Mouse (Mus musculus) stomach, embryonic 14.5 days (tissue): ENCODE data around the gene Fbxo11. TPM values are rescaled to one million over a fixed set of nuclear protein-coding genes. Genes with fewer than 3 reads are reported as not detected.
"Not testable (repeated sequence)": the region's sequence is repeated elsewhere in the genome, so short reads cannot be mapped to it uniquely, and the experiment has no call there.

ENCODE experiments used
- ATAC-seq: fragments of 200-750 bp; cut with Nextera tagmentation; 2 replicates; pipeline ENCODE4 v1.8.0; 2017; ENCODE audit warnings: low read depth, moderate TSS enrichment; ENCODE audit not compliant: insufficient number of reproducible peaks, insufficient read depth, low FRiP score
- H3K27ac ChIP-seq: fragments of 300-500 bp; sonication (generic); 2 replicates; pipeline ENCODE4 v1.5.1; 2014; ENCODE audit warnings: mild to moderate bottlenecking, low read length, moderate library complexity, mixed read lengths
- H3K27me3 ChIP-seq: fragments of 300-500 bp; sonication (generic); 2 replicates; pipeline ENCODE4 v1.6.1; 2014; ENCODE audit warnings: low read length, control low read depth, mixed read lengths; ENCODE audit not compliant: control insufficient read depth, insufficient read depth
- H3K36me3 ChIP-seq: fragments of 300-500 bp; sonication (generic); 2 replicates; pipeline ENCODE4 v1.6.1; 2014; ENCODE audit warnings: mild to moderate bottlenecking, control low read depth, low read length, moderate library complexity, mixed read lengths; ENCODE audit not compliant: control insufficient read depth, insufficient read depth
- H3K4me1 ChIP-seq: fragments of 300-500 bp; sonication (generic); 2 replicates; pipeline ENCODE4 v1.6.1; 2014; ENCODE audit warnings: low read length, control low read depth, mixed read lengths; ENCODE audit not compliant: control insufficient read depth, insufficient read depth
- H3K4me2 ChIP-seq: fragments of 300-500 bp; sonication (generic); replicated peaks from 2 replicates; pipeline ENCODE4 v1.6.1; 2014; ENCODE audit warnings: low read depth, low read length, control low read depth
- H3K4me3 ChIP-seq: fragments of 300-500 bp; sonication (generic); 2 replicates; pipeline ENCODE4 v1.5.1; 2014; ENCODE audit warnings: low read depth, low read length, control low read depth
- H3K9ac ChIP-seq: fragments of 300-500 bp; sonication (generic); replicated peaks from 2 replicates; pipeline ENCODE4 v1.6.1; 2014; ENCODE audit warnings: low read depth, mild to moderate bottlenecking, control low read depth, low read length, moderate library complexity, mixed read lengths
- H3K9me3 ChIP-seq: fragments of 300-500 bp; sonication (generic); 2 replicates; pipeline ENCODE4 v1.6.1; 2016; ENCODE audit warnings: low read depth, low read length, control low read depth; ENCODE audit not compliant: control insufficient read depth
- WGBS: fragments of 180-500 bp; shearing (Covaris S2); extraction: QIAGEN DNeasy Blood & Tissue Kit; methylation state at CpG from one replicate; pipeline ENCODE4 v1.1.7; 2014; 5-methylcytosine and 5-hydroxymethylcytosine counted together
- polyA plus RNA-seq: library from polyadenylated mRNA; unstranded; fragments of >200 nt; fragmentation: Nextera tagmentation; extraction: Ambion mirVana; gene quantifications from 2 replicates; pipeline ENCODE4 v1.2.1, GENCODE M21; 2014

Gene Fbxo11
- polyA plus RNA-seq, 1 experiment from 2014 or later: 24.2 TPM

- not testable (repeated sequence) for ATAC-seq, H3K9ac ChIP-seq
- WGBS: 89% methylated on average over 8 of the region's 8 CpGs
Observed at GRCm38 (mm10) chr17:88016027-88016426, 49.1 kb downstream of the Fbxo11 start.

GRCm38 (mm10) chr17:88014456-88014855 lies 50.6 kb downstream of the Fbxo11 start:
- 83% methylated on average over 1 of the region's 1 CpGs for WGBS
- Histone ChIP-seq H3K27me3 (no peaks in the 10 kb centered on the region), H3K9ac (no peak overlapping the region), H3K4me2 (no peak overlapping the region), H3K4me3 (no peak overlapping the region), H3K9me3 (no peaks in the 10 kb centered on the region), H3K4me1 (peaks cover 4% of the 10 kb centered on the region; the same call in 1 of the 2 replicates), H3K36me3 (peaks cover 43% of the 10 kb centered on the region), H3K27ac (no peak overlapping the region)
- no peak for ATAC-seq

More at GRCm38 (mm10) chr17:88016027-88016426, 49.1 kb downstream of the Fbxo11 start:
- H3K27me3 ChIP-seq, H3K4me3 ChIP-seq, H3K4me2 ChIP-seq, H3K4me1 ChIP-seq, H3K9me3 ChIP-seq, H3K27ac ChIP-seq: not testable (repeated sequence)
- peaks cover 30% of the 10 kb centered on the region for H3K36me3 ChIP-seq

GRCm38 (mm10) chr17:88006956-88007355 lies 58.1 kb downstream of the Fbxo11 start:
- H3K9me3 ChIP-seq: no peaks in the 10 kb centered on the region
- no peak overlapping the region for H3K4me3 ChIP-seq
- H3K27ac ChIP-seq: no peak overlapping the region
- no peak overlapping the region for H3K9ac ChIP-seq
- H3K27me3 ChIP-seq: no peaks in the 10 kb centered on the region
- no peak for ATAC-seq
- no peak overlapping the region for H3K4me2 ChIP-seq
- H3K36me3 ChIP-seq: peaks cover 46% of the 10 kb centered on the region
- no peaks in the 10 kb centered on the region for H3K4me1 ChIP-seq
- WGBS: 56% methylated on average over 8 of the region's 8 CpGs

GRCm38 (mm10) chr17:88004892-88005291 lies 60.2 kb downstream of the Fbxo11 start:
- no peak overlapping the region for H3K4me3 ChIP-seq
- peaks cover 49% of the 10 kb centered on the region for H3K36me3 ChIP-seq
- no peaks in the 10 kb centered on the region for H3K27me3 ChIP-seq
- H3K27ac ChIP-seq: no peak overlapping the region
- H3K4me2 ChIP-seq: no peak overlapping the region
- no peak for ATAC-seq
- no peak overlapping the region for H3K9ac ChIP-seq
- no peaks in the 10 kb centered on the region for H3K9me3 ChIP-seq
- 93% methylated on average over 1 of the region's 1 CpGs for WGBS
- H3K4me1 ChIP-seq: no peaks in the 10 kb centered on the region

GRCm38 (mm10) chr17:87997808-87998207 lies 67.3 kb downstream of the Fbxo11 start:
- peaks cover 70% of the 10 kb centered on the region for H3K36me3 ChIP-seq
- ATAC-seq: no peak
- H3K9me3 ChIP-seq: no peaks in the 10 kb centered on the region
- H3K4me1 ChIP-seq: no peaks in the 10 kb centered on the region
- no peak overlapping the region for H3K9ac ChIP-seq
- H3K27ac ChIP-seq: no peak overlapping the region
- no peak overlapping the region for H3K4me2 ChIP-seq
- no peak overlapping the region for H3K4me3 ChIP-seq
- 76% methylated on average over 4 of the region's 4 CpGs for WGBS
- H3K27me3 ChIP-seq: no peaks in the 10 kb centered on the region

GRCm38 (mm10) chr17:87993338-87993737 lies 71.8 kb downstream of the Fbxo11 start:
- H3K9ac ChIP-seq: no peak overlapping the region
- no peak for ATAC-seq
- peaks cover 66% of the 10 kb centered on the region for H3K36me3 ChIP-seq
- H3K4me1 ChIP-seq: no peaks in the 10 kb centered on the region
- no peak overlapping the region for H3K27ac ChIP-seq
- H3K4me2 ChIP-seq: no peak overlapping the region
- no peaks in the 10 kb centered on the region for H3K27me3 ChIP-seq
- H3K4me3 ChIP-seq: no peak overlapping the region
- 80% methylated on average over 1 of the region's 1 CpGs for WGBS
- no peaks in the 10 kb centered on the region for H3K9me3 ChIP-seq

- Histone ChIP-seq H3K36me3 (peaks cover 72% of the 10 kb centered on the region), H3K9ac (no peak overlapping the region), H3K4me3 (no peak overlapping the region), H3K4me1 (no peaks in the 10 kb centered on the region), H3K9me3 (no peaks in the 10 kb centered on the region), H3K4me2 (no peak overlapping the region), H3K27me3 (no peaks in the 10 kb centered on the region), H3K27ac (no peak overlapping the region)
- WGBS: 85% methylated on average over 3 of the region's 3 CpGs
- no peak for ATAC-seq
Observed at GRCm38 (mm10) chr17:87992154-87992553, 72.9 kb downstream of the Fbxo11 start.

GRCm38 (mm10) chr17:87987507-87987906 lies 77.6 kb downstream of the Fbxo11 start:
- Histone ChIP-seq H3K4me3 (no peak overlapping the region), H3K9ac (no peak overlapping the region), H3K4me1 (no peaks in the 10 kb centered on the region), H3K27me3 (no peaks in the 10 kb centered on the region), H3K9me3 (no peaks in the 10 kb centered on the region), H3K36me3 (peaks cover 77% of the 10 kb centered on the region), H3K27ac (no peak overlapping the region), H3K4me2 (no peak overlapping the region)
- no peak for ATAC-seq
- 71% methylated on average over 6 of the region's 6 CpGs for WGBS

GRCm38 (mm10) chr17:87985916-87986315 lies 79.2 kb downstream of the Fbxo11 start:
- ATAC-seq: no peak; the same call in 1 of the 2 replicates
- Histone ChIP-seq H3K4me3 (no peak overlapping the region), H3K27ac (no peak overlapping the region), H3K4me2 (no peak overlapping the region), H3K27me3 (no peaks in the 10 kb centered on the region), H3K9ac (no peak overlapping the region), H3K9me3 (no peaks in the 10 kb centered on the region), H3K36me3 (peaks cover 69% of the 10 kb centered on the region), H3K4me1 (no peaks in the 10 kb centered on the region)
- WGBS: 83% methylated on average over 8 of the region's 8 CpGs
